Mouse (Mus musculus): ENCODE measurements at regions not wholly inside any gene's neighbourhood (a gene's known extent, or its start where the extent isn't known, plus 50 kb on each side); places are given as distances from the start of the nearest gene placed in this dataset.

GRCm38 (mm10) chr14:64511300-64511699 is 407.2 kb downstream of the Prss52 start:
- no peak for ATAC-seq (replicated peaks; ENCODE audit: low FRiP score, low TSS enrichment, poor library complexity, severe bottlenecking)

GRCm38 (mm10) chr14:64512726-64513125 is 408.6 kb downstream of the Prss52 start:
- no peak for ATAC-seq (replicated peaks; ENCODE audit: low FRiP score, low TSS enrichment, poor library complexity, severe bottlenecking)

DNA sequence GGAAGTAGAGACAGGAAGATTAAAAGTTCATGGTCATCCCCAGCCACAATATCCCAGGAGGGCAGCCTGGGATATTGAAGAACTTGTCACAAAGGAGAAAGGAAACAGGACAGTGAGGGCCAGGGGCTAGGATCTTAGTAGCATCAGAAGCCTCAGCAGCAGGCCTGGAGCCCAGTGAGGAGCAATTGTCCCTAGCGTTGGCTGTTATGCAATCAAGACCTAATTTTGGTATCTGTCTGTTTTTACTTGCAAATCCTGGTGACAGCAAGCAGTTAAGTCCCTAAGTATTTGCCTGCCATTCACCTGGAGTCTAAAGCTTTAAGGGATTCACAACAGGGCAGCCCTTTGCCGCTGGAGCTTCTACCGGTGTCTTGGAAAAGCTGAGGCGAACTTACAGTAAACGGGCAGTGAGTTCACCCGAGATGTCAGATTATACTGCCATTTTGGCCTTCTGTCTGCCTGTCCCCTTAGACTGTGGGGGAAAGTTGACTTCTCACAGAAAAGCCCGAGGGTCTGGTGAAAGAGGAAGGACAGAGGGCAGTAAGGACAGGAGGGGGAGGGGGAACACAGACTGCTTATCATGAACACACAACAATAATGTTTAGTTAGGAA is 413.6 kb downstream of the Prss52 start:
- ATAC-seq (replicated peaks; ENCODE audit: low FRiP score, low TSS enrichment, poor library complexity, severe bottlenecking): no peak

DNA sequence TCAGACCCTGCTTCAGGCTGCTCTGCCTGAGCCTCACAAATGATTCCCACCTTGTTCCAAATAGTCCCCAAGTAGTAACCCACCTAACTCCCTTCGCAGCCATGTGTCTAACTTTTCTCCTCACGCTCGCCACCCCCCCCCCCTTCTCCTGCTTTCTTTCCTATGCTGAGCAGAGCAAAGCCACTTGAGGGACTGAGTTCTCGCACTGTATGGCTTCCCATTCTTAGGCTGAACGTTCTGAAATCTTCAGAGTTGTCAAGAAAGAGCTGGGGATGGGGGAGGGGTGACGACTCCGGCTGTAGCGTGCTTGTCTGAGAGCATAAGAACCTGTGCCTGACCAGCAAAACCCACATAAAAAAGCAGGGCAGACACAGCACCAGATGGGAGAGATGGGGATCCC is 420.6 kb downstream of the Prss52 start:
- no peak for ATAC-seq (replicated peaks; ENCODE audit: low FRiP score, low TSS enrichment, poor library complexity, severe bottlenecking)

DNA sequence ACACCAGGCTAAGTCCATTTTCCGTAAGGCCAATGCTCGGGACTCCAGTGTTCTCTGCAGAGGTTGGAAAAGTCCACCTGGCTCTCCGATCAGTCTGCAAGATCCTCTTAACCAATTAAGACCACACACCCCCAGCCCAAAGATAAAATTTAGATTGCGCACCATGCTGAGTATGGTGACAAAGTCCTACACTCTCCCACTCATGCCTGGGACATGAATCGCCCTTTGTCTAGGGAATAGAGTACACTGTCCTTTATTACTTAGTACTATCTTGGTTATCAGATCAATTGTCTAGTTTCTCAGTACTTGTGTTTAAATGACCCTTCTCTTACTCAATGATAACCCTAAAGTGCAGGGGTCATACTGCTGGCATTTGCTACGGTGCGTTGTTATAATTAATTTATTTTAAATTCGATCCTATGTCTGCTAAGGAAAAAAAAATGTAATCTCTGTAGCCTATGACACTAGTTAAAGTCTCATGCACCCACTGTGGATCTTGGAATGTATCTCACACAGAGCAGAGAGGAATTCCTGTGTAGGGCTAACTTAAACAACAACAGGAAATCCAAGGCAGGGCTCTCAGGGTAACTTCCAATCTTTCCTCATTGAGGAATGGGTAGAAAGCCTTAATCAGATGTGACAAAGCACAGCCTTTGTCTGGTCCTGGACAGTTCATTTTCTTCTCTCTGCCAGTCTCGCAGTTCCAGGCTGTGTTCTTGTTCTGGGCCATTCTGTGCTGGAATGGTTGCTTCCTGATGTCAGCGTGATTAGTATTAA is 421.4 kb downstream of the Prss52 start:
- ATAC-seq (replicated peaks; ENCODE audit: low FRiP score, low TSS enrichment, poor library complexity, severe bottlenecking): no peak

GRCm38 (mm10) chr14:64530541-64530940 is 426.5 kb downstream of the Prss52 start:
- no peak for ATAC-seq (replicated peaks; ENCODE audit: low FRiP score, low TSS enrichment, poor library complexity, severe bottlenecking)

DNA sequence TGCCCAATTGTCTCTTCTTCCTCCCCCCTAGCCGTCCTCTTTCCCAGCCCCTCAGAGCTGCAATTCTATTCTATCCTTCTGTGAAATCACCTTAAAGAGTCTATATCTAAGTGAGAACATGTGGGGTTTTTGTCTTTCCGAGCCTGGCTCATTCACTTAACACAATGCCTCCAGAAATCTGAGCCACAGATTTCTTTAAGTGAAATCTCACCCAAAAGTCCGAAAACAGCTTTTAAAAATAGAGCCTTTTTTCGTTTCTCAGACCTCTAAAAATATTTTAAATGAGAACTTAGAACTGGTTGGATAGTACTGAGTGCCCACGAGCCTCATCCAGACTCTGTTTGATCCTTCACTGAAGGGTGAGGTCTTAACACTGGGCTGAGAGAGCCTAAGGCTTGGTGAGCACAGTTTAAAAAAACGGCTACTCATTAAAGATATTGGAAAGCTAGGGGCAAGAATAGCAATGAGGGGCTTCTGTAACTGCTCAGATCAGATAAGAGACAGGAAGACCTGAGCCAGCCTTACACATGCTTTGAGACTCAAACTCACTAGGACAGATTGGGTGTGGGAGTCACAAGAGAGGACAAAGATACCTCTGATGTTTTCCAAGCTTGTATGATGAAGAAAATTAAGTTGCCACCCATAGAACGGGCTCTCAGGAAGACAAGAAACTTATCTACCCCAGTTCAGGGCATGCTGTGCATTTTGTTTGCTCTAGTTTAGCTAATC is 427.3 kb downstream of the Prss52 start:
- no peak for ATAC-seq (replicated peaks; ENCODE audit: low FRiP score, low TSS enrichment, poor library complexity, severe bottlenecking)

GRCm38 (mm10) chr14:64532351-64532750 is 428.3 kb downstream of the Prss52 start:
- ATAC-seq (replicated peaks; ENCODE audit: low FRiP score, low TSS enrichment, poor library complexity, severe bottlenecking): no peak

DNA sequence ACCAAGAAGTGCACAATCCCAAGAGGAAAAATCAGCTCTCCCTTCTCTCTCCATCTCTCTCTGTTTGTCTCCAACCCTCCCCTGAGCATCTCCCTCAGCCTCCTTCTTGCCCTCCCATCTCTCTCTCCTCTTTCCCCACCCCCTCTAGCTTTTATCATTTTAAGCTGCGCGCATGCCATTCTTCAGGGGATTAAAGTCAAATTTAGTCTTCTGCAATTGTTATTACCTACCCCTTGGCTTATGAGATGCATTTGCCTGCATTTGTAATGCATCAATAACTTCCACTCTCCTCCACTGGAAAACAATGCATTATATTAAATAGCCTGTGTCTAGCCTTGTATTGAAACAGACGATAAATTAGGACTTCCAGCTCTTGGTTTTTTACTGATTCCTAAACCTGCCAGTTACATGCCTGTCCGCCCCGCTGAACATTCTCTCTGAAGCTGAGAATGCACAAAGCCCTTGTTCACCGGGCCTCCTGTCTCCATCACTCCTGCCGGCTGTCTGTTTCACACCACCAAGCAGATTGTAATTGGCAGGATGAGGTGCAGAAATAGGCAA is 429.6 kb downstream of the Prss52 start:
- no peak for ATAC-seq (replicated peaks; ENCODE audit: low FRiP score, low TSS enrichment, poor library complexity, severe bottlenecking)

DNA sequence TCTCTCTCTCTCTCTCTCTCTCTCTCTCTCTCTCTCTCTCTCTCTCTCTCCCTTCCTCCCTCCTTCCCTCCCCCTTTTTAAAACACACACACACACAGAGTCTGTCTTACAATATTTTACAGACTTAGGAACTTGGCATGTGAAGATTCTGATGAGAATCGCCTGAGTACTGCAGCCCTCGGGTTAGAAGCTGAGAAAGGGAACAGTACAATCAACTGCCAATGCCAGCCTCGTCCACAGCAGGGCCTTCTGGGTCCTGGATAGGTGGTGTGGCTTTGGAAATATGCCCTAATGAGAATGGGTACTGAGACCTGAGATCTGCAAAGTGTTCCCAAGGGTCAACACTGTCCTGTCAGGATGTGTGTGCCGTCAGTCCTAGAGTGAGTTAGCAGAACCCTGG is 430.1 kb downstream of the Prss52 start:
- ATAC-seq (replicated peaks; ENCODE audit: low FRiP score, low TSS enrichment, poor library complexity, severe bottlenecking): no peak

DNA sequence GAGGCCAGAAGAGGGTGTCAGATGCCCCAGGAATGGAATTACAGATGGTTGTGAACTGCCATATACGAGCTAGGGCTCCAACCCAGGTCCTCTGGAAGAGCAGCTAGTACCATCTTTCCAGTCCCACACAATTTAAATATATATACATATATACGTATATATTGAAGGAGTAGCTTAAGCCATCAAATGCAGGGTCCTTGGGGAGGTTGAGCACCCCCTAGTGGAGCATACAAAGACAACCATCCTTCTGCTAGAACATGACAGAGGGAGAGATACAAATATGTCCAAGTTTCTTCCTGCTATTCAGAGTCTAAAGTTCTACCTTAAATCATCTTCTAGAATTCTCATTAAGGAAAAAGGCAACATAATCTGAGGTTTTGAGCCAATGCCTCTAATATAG is 435.4 kb downstream of the Prss52 start:
- ATAC-seq (replicated peaks; ENCODE audit: low FRiP score, low TSS enrichment, poor library complexity, severe bottlenecking): no peak

DNA sequence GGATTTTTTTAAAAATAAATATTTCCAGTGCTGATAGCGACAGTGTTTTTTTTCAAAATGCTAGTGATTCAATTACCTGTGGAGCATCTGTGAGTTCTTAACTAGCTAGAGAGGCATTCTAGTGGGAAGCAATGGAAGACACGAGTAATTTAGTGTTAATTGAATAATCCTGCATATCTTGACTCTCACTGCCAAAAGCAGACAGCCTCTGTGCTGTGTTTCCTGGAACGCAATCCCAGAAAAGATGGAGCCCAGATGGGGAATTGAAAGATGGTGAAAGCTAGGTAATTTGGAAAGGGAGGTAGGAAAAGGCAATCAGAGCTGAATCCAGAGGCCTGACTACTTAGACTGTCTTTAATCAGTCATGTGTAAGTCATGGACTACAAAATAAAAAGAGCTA is 441.0 kb downstream of the Prss52 start:
- ATAC-seq (replicated peaks; ENCODE audit: low FRiP score, low TSS enrichment, poor library complexity, severe bottlenecking): no peak

- no peak for ATAC-seq (replicated peaks; ENCODE audit: low FRiP score, low TSS enrichment, poor library complexity, severe bottlenecking)
These were observed 442.7 kb downstream of the Prss52 start for GRCm38 (mm10) chr14:64546787-64547186.

DNA sequence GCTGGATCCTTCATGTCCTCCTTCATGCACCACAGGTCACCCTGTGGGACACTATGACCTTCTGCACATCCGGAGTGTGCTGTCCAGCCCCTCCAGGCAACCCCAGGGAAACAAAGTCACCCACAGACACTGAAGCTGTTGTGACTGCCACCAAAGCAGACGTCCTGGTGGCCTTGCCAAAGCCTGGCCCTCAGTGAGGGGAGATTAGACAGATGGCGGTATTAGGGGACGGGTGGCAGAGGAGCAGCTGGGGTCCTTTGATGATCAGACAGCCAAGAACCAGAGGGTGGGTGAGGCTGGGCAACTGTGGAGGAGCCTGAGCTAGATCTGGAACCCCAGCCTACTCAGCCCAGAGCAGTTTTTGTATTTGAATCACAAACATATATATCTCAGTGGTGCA is 448.9 kb downstream of the Prss52 start:
- no peak for ATAC-seq (replicated peaks; ENCODE audit: low FRiP score, low TSS enrichment, poor library complexity, severe bottlenecking)

DNA sequence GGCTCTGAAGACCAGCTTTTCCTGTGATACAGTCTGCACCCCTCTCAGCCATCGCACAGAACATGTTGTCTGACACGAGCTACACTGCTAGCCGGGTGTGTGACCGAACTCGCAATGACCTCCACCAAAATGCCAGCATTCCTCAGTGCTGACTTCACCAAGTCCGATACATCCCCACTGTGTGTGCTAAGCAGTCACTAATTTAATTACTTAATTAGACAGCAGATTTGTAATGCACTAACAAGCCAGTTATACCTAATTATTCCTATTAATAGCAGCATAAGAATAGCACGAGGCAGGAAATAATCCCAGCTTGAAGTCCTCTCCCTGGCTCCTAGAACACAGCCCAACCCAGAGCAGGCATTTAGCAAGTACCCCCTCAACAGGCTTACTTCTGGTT is 452.0 kb downstream of the Prss52 start:
- ATAC-seq (replicated peaks; ENCODE audit: low FRiP score, low TSS enrichment, poor library complexity, severe bottlenecking): no peak

DNA sequence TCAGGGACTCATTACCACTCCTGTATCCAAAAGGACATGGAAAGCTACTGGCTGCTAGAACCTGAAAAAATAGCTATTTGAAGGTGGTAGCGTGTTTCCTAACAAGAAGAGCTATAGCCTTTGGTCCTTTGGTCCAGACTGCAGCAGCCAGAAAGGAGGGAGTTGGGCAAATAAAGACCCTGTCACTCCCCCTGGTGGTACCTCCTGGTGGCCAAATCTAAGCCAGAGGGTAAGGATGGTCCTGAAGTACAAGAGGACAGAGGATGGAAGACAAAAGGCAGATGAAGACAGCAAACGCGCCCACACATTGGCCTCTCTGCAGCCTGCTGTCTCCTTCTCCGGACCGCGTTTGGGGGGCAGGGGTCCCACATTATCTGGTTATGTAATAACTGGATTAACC is 453.4 kb downstream of the Prss52 start:
- no peak for ATAC-seq (replicated peaks; ENCODE audit: low FRiP score, low TSS enrichment, poor library complexity, severe bottlenecking)

DNA sequence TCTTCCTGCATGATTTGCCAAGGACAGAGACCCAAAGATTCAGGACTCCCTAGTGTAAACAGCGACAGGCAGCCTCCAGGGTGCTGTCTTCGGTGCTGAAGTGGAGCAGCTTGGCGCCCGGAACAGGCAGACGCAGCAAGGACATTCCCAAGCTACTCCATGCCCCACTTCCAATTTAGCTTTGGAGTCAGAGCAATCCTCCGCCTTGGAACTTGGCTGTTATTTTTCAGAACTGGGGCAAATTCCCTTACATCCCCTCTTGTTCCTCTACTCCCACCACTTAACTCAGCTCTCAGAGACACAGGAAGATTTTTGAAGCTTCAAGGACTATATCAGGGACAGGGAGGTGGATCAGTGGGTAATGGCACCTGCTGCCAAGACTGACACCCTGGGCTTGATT is 464.6 kb downstream of the Prss52 start:
- ATAC-seq (replicated peaks; ENCODE audit: low FRiP score, low TSS enrichment, poor library complexity, severe bottlenecking): 0 out of 2 replicates have a peak, but pooled peaks have one; percentile 37

DNA sequence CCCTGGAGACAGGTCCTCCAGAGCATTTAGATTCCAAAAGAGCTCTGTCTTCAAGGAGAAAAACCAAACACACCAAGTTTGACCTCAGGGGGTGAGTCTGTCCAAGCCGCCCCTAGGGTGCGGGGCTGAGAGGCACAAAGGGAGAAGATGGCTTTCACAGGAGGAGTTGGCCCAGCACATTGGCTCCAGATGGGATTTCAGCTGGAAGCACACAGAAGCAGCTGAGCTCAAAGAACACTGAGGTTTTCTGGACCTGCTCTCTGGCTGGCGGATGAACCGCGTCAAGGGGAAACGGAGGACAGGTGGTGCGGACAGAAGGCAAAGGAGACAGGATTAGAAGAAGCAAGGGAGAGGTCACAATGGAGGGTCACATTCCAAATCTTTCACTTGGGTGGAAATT is 466.9 kb downstream of the Prss52 start:
- ATAC-seq (replicated peaks; ENCODE audit: low FRiP score, low TSS enrichment, poor library complexity, severe bottlenecking): no peak

GRCm38 (mm10) chr14:64572756-64573155 is 468.7 kb downstream of the Prss52 start:
- ATAC-seq (replicated peaks; ENCODE audit: low FRiP score, low TSS enrichment, poor library complexity, severe bottlenecking): no peak

DNA sequence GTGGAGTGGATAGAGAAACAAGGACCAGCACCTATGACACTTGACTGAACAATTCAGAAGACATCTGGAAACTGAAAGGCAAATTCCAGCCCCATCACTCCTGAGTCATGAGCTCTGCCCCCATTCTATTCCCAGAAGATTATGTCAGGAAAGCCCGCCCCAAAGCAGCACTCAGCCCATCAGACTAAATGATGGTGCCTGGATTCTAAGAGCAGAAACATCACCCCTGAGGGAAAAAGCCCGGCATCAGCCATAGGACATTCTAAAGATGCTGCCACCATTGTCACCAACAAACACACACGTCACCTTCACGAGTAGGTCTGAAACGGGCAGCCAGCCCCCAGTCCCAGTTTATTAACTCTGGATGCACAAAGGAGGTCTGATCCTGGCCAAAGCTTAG is 469.7 kb downstream of the Prss52 start:
- no peak for ATAC-seq (replicated peaks; ENCODE audit: low FRiP score, low TSS enrichment, poor library complexity, severe bottlenecking)
